Mouse (Mus musculus) CD8-positive naive resting alpha-beta T cell, adult 2 months (primary cell): ENCODE data around the gene Cacna1h.

Experiments
- DNase-seq, 2 experiments: peaks; one replicate each; pipeline ENCODE4 v3.0.0; 2022; ENCODE audit warnings: low read depth in 2 of 2, low spot score in 2 of 2

Cacna1h gene

DNA sequence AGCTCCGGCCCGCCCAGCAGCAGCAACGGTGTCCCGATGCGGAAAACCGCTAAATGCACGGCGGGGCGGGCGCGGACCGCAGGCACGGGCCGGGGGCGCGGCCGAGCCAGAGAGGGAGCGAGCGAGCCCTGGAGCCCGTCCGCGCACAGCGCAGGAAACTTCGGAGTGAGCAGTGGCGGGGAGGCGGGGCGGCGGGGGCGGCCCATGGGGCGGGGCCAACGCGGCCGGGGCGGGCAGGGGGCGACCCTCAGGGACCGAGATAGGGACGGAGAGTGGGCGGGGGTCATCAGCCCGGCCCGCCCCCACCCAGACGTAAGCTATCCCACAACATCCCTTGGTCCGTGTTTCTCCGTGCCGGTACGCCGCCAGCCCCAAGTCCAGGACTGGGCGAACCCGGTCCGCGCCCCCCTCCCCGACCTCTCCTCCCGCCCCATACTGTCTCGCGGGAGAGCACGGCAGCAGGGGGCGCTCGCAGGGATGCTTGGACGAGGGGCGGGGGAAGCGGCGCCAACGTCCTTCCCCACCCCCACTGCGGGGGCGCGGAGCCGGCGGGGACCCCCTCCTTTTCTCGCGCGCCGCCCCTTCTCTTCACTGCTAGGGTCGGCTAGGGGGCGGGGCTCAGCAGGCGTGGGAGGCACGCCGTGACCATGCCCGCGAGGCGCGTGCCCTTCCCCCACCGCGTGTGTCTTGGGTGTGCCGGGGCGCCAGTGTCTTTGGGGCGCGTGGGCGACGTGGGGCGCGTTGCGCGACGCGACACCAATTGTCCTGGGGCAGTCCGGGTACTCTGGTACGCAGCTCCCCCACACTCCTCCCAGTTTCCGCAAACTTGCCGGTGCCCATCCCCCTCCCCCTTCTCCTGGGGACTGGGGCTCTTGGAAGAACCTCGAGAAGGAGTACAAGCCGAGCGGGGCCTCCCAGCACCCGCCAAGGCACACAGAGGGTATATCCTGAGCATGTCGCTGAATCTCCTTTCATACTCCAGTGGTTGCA is at the start of gene Cacna1h:
TSS of gene Cacna1h (minus strand) at position 167 of the 990 bp plus-strand sequence.
- no peak for DNase-seq

DNA sequence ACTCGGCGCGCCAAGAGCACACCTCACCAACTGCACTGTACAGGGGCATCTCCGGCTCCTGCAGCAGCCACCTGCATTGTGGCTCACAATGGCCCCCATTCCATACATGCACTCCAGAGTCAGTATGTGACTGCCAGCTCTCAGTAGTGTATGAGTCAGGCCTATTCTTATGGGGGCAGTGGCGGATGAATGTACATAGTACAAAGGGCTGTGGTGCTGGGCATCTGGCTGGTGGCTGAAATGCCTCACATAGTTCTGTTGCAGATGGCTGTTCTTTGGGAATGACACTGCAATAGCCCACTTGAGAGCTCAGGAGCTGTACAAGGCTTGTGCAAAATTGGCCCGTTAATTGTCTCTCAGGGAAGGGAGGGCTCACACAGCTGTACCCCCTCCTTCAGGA is 48.5 kb upstream of the Cacna1h start:
- no peak for DNase-seq

DNA sequence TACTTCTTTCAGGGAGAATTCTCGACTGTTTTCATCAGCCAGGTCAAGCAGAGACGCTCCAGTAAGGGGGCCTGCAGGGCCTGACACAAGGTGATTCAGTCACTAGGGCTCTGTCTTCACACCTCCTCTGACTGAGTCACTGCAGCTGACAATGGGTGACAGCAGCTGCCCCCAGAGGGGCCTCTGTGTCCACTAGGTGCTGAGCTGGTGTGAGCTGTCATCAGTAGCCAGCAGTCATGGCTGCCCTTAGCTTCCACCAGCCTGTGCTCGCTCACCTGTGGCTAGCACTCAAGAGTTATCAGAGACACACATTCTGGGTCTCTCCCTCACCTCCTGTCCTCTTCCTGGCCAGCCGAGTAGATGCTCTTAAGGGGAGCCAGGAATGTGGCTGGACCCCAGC is 47.2 kb upstream of the Cacna1h start:
- DNase-seq: no peak

DNA sequence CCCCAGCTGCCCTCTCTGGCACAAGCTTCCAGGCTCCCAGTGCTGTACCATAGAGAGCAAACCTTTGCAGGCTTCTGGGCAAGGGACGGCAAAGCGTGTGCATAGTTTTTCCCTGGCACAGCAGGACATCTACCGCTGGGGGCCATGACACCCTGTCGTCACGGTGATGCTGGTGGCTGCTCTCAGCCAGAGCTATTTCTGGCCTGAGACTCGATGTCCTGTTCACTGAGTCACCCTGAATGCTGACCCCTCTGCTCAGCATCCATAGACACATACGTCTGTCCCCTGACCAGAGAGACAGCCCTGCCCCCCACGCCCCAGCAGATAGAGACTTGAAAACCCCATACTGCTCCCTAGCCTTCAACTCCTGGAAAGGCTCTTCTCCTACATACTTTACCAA is 46.6 kb upstream of the Cacna1h start:
- DNase-seq: no peak

DNA sequence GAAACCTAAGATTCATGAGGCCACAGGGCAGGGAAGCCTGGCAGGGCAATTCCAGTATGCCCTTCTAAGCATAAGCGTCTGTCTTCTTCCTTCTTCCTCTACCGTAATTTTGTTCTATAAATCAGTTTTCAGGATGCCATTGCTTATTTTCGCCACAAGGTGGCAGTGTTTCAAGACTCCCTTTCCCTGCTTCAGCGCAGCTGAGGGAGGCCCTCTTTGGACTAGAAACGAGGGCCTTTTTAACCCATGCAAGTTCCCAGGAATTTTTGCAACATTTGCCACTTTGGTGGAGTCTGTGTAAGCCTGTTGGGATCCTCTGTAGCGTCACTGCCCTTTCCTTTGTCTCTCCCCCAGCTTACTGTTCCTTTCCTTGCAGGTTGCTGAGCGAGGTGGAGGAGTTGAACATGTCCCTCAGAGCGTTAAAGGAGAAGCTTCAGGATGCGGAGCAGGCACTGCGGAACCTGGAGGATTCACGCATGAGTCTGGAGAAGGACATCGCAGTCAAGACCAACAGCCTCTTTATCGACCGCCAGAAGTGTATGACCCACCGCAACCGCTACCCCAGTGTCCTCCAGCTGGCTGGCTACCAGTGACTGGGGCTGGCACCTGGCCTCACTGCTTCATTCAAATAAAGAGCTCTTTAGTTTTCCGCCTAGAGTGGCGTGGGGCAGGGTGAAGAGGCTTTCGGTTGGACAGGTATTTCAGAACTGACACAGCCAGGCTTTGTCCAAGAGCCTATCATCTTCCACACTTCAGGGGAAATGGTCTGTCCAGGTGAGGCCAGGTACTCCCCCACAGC is 42.6 kb upstream of the Cacna1h start:
- DNase-seq: peak; percentile 27 to 46

DNA sequence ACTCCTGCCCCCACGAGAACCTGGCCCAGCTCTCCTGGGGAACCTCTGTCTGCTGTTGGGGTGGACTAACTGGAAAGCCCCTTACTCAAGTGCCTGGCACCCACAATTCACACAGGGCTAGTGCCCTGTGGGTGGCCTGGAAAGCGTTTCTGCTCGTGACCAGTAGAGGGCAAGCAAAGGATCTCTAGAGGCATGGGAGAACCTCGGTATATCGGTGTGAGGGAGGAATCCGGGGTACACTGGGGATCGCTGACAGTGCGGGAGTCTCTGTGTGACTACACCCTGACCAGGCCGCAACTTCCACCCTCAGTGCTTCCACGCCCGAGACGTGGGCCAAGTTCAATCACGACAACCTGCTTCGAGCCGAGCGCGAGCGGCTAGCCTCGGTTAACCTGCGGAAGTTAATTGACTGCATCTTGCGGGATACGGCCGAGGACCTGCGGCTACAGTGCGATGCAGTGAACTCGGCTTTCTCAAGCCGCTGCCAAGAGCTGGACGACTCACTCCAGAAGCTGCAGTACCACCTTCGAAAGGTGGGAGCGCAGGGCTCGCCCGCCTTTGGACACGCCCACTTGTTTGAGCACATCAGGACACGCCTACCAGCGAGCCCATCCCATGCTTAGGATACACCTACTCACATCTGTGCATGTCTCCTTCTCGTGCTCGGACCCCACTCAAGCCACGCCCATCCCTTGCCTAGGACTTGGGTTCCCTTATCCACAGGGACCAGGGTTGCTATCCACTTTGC is 40.9 kb upstream of the Cacna1h start:
- DNase-seq: peak; percentile 44 to 70

DNA sequence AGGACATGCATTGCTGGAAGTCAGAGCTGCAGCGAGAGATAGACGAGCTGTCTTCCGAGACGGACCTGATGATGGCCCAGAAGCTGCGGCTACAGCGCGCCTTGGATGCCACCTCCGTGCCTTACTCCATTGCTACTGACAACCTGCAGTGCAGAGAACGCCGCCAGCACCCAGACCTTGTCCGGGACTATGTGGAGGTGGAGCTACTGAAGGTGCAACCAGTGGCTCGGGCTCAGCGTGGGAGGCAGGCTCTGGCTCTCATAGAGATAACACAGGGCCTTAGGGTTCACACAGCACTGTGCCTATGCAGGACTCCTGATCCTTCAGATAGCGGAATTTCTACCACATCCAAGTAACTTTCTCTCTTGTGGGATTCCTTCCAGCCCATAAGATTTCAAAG is 38.5 kb upstream of the Cacna1h start:
- DNase-seq: no peak

DNA sequence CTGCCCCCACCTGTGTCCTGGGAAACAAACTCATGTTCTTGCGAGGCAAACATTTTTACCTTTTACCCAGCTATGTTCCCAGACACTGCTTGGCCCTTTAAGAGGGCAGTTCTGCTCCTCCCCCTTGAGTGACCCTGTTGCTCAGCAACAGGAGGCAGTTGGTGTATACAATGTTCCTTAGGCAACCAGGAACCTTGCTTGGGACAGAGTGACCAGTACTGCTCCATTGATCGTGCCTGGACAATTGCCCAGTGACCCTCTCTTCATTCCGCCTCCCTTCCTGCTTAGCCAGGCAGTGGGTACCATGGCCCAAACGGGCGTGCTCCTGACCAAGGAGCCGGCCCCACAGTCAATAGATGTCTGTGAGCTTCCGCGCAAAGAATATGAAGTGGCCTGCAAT is 37.8 kb upstream of the Cacna1h start:
- no peak for DNase-seq

DNA sequence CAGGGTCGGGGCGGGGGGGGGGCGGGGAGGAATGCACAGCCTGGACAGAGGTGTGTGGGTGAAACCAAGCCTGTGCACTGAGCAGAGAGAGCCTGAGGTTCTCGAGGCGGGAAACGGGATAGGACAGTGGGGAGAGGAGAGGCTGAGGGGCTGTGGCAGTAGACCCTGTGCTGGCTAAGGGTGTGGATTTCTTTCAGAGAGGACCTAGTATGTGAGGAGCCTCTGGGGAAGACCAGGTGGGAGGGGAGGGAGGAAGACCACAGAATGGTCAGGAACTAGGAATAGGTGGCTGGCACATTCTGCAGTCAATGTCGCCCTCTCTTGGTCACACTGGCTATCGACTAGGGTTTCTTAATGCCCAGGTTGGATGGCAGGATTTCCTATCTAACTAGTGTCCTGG is 36.2 kb upstream of the Cacna1h start:
- DNase-seq: no peak

DNA sequence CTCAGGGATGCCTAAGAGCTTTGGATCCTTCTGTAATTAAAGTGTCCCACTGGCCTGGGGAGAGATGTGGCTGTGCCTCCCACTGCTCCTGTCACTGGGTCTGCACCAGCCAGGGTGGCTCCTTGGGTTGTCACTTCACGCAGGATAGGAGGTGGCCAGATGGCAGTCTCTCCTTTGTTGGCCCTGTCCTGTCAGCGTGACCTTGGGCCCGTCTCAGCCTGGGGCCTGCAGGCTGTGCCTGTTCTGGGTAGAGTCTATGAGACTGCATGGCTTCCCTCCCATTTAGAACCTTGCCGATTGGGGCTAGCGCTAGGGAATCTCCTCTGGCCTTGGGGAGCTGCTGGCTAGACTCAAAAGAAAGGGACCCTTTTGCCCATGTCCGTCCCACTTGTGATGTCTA is 34.7 kb upstream of the Cacna1h start:
- DNase-seq: no peak

DNA sequence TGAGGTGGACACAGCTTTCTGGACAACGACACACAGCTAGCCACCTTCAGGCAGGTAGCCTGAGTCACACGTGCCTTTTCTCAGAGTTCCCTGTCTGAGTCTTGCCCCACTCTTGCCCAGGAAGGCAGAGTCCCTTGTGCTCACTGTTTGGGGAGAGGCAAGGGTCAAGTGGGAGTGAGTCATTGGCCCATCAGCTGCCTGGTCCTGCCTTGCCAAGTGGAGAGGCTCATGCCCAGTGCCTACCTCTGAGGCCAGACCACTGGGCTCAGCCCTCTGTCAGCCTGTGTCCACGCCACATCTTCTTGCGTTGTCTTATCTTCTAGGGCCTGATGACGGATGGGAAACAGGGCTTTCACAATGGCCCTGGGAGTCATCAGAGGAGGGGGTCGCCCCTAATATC is 34.2 kb upstream of the Cacna1h start:
- no peak for DNase-seq

DNA sequence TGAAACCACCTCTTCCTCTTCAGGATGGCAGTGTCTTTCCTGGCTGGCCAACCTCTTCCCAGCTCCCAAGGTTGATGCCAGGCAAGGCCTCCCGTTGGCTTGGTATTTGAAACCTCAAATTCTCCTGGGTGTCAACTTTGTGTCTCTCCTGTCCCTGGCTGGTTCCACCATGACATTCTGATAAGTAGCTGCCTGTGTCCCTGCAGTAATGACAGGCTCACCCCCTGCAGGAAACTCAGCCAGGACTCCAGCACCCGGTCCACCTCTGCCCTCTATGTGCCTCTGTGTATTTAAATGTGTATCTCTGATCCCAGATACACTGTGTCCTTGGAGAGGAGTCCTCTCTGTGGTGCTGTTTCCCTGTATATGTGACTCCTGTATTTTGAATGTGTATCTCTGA is 32.7 kb upstream of the Cacna1h start:
- DNase-seq: no peak

DNA sequence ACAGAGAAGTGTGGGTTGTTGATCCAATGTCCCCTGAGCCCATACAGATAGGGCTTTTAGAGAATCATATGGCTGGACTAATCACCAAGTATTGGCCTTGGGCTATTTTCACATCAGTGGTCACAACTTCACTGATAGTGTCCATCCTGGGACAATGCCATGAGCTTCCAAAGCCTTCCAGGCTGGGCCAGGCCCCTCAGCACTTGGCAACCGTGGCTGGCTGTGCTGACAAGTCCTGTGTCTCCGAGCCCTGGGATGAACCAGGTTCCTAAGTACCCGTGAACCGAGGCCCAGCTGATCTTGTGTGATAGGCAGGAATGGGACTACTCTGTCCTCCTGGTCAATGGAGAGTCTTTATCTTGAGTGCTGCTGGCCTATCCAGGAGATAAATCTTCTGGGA is 30.5 kb upstream of the Cacna1h start:
- DNase-seq: no peak

DNA sequence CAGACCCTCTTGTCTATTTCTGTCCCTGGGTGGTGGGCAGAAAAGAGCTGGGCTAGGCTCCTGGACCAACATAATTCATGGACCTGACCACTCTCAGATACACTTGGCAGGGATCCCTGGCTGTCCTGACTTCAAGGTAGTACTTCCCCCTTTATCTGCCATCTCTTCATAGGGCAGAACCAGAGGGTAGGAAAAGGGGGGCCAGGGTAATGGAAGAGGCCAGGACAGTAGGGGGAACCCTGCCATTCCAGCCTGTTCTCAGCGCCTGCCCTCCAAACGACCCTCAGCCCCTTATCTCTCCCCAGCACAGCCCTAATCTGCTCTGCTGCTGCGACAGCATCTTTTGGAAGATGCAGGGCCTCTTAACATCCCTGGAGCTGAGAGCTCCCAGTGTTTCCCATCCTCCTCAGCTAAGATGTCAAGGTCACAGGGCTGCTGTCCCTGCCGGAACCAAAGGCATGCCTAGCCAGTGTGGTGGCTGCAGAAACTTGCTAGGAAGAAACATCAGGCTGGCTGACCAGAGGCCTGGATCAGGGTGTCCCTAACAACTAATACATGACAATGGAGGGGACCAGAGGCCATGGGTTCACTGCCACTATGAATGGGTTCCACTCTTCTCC is 29.9 kb upstream of the Cacna1h start:
- DNase-seq: no peak

DNA sequence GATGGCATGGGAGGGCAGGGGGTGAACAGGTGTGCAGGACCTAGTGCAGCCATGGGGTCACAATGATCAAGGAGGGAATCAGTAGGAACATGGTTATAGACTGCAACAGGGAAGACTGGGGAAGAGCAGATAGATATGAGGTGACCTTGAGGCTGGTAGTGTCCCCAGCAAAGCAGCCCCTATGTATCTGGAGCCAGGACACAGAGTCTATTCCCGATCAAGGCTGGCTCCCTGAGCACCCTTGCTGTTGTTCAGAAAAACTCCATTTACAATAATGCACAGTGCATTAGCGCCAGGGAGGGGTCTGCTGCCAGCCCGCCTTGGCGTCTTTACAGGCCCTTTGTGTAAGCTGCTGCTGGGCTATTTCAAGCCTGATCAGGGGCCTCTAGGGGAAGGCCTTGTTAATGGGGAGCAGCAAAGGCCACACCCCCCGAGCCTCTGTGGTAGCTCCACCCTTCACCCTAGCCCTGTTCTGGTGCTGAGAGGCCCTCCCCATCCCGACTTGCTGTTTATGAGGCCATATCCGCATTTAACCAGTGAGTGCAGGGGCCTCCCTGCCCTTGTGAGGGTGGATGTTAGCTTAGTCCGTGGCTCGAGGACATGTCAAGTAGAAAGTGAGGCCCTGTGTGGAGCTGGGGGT is 28.8 kb upstream of the Cacna1h start:
- DNase-seq: no peak

DNA sequence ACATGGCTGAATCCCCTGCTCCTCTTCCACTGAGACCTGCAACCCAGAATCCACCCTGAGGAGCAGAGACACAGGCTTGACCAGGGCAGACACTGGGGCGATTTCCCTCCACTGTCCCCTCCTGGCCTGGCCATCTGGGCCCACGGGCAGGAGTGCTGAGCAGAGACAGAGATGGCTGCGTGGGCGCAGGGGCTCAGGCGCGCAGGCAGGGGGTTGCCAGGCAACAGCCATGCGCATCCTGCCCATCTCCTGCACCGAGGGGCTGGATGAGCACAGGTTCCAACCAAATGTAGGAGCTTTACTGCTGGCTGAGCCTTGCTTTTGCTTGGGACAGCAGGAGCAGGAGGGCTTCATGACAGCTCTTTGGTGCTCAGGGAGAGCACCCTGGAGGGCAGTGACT is 23.0 kb upstream of the Cacna1h start:
- DNase-seq: no peak

DNA sequence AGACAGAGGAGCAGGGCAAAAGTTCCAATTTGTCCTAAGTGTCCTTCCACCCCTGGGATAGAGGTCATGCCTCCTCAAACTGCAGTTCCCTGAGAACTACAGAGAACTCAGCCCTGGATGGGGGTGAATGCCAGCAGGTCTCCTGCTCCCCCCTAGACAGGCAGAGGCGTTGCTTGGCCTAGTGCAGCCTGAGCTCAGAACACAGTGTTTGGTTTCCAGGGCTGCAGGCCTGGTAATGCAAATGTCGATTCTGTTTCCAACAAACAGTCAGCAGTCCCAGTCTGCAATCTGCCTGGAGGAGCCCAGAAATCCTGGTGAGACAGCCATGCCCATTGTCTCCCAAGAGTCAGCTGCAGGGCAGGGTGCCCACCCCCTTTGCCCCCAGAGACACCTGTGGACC is 20.7 kb upstream of the Cacna1h start, which contains the start of gene Tekt4:
TSS of gene Tekt4 (plus strand) at position 344 of the 400 bp plus-strand sequence.
- no peak for DNase-seq

DNA sequence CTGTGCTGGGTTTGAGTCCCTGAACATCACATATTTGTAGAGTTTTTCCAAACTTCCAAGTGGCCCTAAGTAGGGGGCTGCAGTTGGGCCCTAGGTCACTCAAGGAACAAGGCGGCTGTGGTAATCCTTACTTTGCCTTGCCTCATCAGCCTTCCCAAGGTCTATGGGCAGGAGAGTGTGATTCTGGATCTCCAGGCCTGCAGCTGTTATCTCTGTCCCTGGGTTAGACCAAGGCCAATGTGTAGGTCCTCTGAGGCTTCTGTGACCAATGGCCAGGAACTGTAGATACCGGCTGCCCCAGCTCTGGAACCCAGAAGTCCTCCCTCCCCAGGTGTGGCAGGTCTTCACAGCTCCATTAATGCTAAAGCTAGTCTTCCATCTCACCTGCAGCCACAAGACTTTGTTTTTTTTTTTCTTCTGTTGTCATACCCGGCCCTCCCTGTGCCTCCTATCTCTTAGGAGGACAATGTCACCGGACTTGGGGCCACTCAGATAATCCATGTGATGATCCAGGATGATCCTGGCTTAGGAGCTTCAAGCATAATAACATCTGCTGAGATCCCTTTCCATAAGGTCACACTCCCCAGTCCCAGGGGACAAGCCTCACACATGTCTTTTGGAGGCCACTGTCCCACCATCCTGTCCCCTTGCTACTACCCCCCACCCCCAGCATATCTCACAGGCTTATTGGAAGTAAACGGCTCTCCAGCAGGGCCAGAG is 18.8 kb upstream of the Cacna1h start:
- DNase-seq: no peak

DNA sequence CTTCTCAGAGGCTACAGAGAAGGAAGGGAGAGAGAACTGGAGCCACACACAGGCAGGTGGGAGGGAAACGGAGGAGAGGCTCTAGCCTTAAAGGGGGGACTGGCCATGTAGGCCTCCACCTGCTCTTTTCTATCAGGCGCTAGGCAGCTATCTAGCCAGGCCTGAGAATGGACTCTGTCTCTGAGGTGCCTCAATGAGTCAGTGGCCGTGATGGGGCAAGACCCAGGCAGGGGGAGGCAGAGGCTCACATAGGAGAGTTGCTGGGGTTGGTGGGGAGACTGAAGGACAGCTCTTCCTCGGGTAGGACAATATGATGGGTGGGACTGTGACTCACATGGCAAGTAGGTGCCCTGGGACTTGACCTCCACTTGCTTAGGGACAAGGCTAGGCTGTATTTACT is 16.7 kb upstream of the Cacna1h start:
- no peak for DNase-seq

DNA sequence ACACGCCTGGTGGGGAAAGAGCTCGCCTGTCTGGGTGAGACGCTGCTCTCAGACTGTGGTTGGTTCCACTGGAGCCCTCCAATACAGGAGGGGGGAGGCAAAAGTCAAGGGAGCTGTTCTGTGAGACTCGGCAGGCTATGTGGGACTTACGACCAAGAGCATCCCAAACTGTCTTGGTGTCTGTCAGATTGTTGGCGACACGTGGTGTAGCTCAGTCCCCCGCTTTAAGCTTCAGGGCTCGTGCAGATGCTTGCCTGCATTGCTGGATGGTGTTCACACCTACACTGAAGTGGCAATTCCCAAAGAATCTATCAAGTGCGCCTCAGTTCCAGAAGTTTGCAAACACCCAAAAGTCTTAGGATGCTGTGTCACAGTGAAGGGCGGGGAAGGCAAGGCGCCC is 14.3 kb upstream of the Cacna1h start:
- DNase-seq: no peak
